Mouse (Mus musculus): ENCODE data around the gene Opcml.

Opcml gene

GRCm38 (mm10) chr9:28937980-28938379 is 1147.4 kb downstream of the Opcml start:
- DNase-seq (ENCODE audit: low spot score in 2 of 2): no peak

GRCm38 (mm10) chr9:28940901-28941300 is 1150.3 kb downstream of the Opcml start:
- DNase-seq (ENCODE audit: low spot score in 2 of 2): no peak

- no peak for DNase-seq (ENCODE audit: low spot score in 2 of 2)
These were observed 1178.9 kb downstream of the Opcml start for GRCm38 (mm10) chr9:28969455-28969854.

Measured in urinary bladder, postnatal 4 days (tissue).